Mouse (Mus musculus) MEL (cell line): ENCODE results near the gene Pygo2. TPM values are rescaled to one million over a fixed set of nuclear protein-coding genes. Genes with fewer than 3 reads are reported as not detected.
A peak's percentile ranks its signal among the peaks of the same experiment; 100 is the strongest.

Source experiments
- DNase-seq: peaks from one replicate; pipeline ENCODE4 v3.0.0; 2011; ENCODE audit warnings: low read depth, low spot score
- H3K27ac ChIP-seq: 2 replicates; pipeline ENCODE4 v1.5.1; 2012; ENCODE audit warnings: low read depth, mild to moderate bottlenecking, control low read depth, low read length, moderate library complexity; ENCODE audit not compliant: control insufficient read depth
- H3K27me3 ChIP-seq, 2 experiments: fragments of 150-350 bp in 1 of 2; sonication (generic) in 1 of 2; 2 replicates each; pipeline ENCODE4 v1.6.1; 2012; ENCODE audit warnings: low read length in 2 of 2, mild to moderate bottlenecking in 2 of 2, improper control_type of control experiment in 1 of 2, moderate library complexity in 1 of 2; ENCODE audit not compliant: insufficient read depth in 2 of 2, control insufficient read depth in 1 of 2
- H3K36me3 ChIP-seq, 2 experiments: 2 replicates each; pipeline ENCODE4 v1.6.1; 2012 to 2014; ENCODE audit warnings: low read length in 2 of 2, improper control_type of control experiment in 1 of 2, inconsistent platforms in 1 of 2, mild to moderate bottlenecking in 1 of 2; ENCODE audit not compliant: insufficient read depth in 2 of 2, control insufficient read depth in 1 of 2
- H3K4me1 ChIP-seq, 2 experiments: fragments of 150-350 bp in 1 of 2; sonication (generic) in 1 of 2; 2 replicates each; pipeline ENCODE4 v1.6.1; 2012; ENCODE audit warnings: low read length in 2 of 2, improper control_type of control experiment in 1 of 2, mild to moderate bottlenecking in 1 of 2; ENCODE audit not compliant: insufficient read depth in 2 of 2, control insufficient read depth in 1 of 2
- H3K4me3 ChIP-seq, 2 experiments: fragments of 150-350 bp in 1 of 2; sonication (generic) in 1 of 2; 2 replicates each; pipeline ENCODE4 v1.5.1; 2012; ENCODE audit warnings: low read depth in 2 of 2, low read length in 2 of 2, mild to moderate bottlenecking in 2 of 2, moderate library complexity in 2 of 2, control low read depth in 1 of 2, improper control_type of control experiment in 1 of 2; ENCODE audit not compliant: control insufficient read depth in 1 of 2, insufficient read depth in 1 of 2
- H3K79me2 ChIP-seq: 2 replicates; pipeline ENCODE4 v1.6.1; 2012; ENCODE audit warnings: mild to moderate bottlenecking, low read length, moderate library complexity; ENCODE audit not compliant: control insufficient read depth, poor library complexity, insufficient read depth
- H3K9ac ChIP-seq: 2 replicates; pipeline ENCODE4 v1.6.1; 2012; ENCODE audit warnings: low read depth, mild to moderate bottlenecking, control low read depth, low read length, moderate library complexity; ENCODE audit not compliant: control insufficient read depth, poor library complexity, severe bottlenecking
- H3K9me3 ChIP-seq: fragments of 150-350 bp; sonication (generic); replicated peaks from 2 replicates; pipeline ENCODE4 v1.6.1; 2012; ENCODE audit warnings: mild to moderate bottlenecking, low read length, improper control_type of control experiment, moderate library complexity; ENCODE audit not compliant: insufficient read depth
- CHD1 ChIP-seq: IDR thresholded peaks from 2 replicates; pipeline ENCODE4 v1.6.1; 2012; ENCODE audit warnings: low read depth, mild to moderate bottlenecking, inconsistent platforms, low read length, improper control_type of control experiment
- CTCF ChIP-seq, 3 experiments: IDR thresholded peaks in 2 of 3; conservative IDR thresholded peaks in 1 of 3; 2 replicates each; pipeline ENCODE4 v1.5.1; 2011 to 2012; ENCODE audit warnings: low read length in 3 of 3, low read depth in 2 of 3, mild to moderate bottlenecking in 2 of 3, improper control_type of control experiment in 1 of 3, inconsistent platforms in 1 of 3, mixed read lengths in 1 of 3, moderate library complexity in 1 of 3; ENCODE audit not compliant: control insufficient read depth in 1 of 3, insufficient read depth in 1 of 3, poor library complexity in 1 of 3, severe bottlenecking in 1 of 3
- ELF1 ChIP-seq: IDR thresholded peaks from 2 replicates; pipeline ENCODE4 v1.6.1; 2014; ENCODE audit warnings: low read depth, mild to moderate bottlenecking, inconsistent platforms, low read length, improper control_type of control experiment, moderate library complexity
- EP300 ChIP-seq, 2 experiments: IDR thresholded peaks; 2 replicates each; pipeline ENCODE4 v1.6.1; 2011; ENCODE audit warnings: improper control_type of control experiment in 2 of 2, low read length in 2 of 2, low read depth in 1 of 2, mild to moderate bottlenecking in 1 of 2
- ETS1 ChIP-seq: IDR thresholded peaks from 2 replicates; pipeline ENCODE4 v1.6.1; 2012; ENCODE audit warnings: low read depth, mild to moderate bottlenecking, inconsistent platforms, low read length, improper control_type of control experiment, moderate library complexity
- GATA1 ChIP-seq: IDR thresholded peaks from 2 replicates; pipeline ENCODE4 v1.6.1; 2011; ENCODE audit warnings: low read depth, low read length, improper control_type of control experiment
- HCFC1 ChIP-seq: IDR thresholded peaks from 2 replicates; pipeline ENCODE4 v1.6.1; 2012; ENCODE audit warnings: low read depth, mild to moderate bottlenecking, inconsistent platforms, low read length, improper control_type of control experiment, moderate library complexity
- MAX ChIP-seq: IDR thresholded peaks from 2 replicates; pipeline ENCODE4 v1.6.1; 2011; ENCODE audit warnings: low read length, improper control_type of control experiment
- MAZ ChIP-seq: IDR thresholded peaks from 2 replicates; pipeline ENCODE4 v1.6.1; 2012; ENCODE audit warnings: low read depth, mild to moderate bottlenecking, inconsistent platforms, low read length, improper control_type of control experiment
- MXI1 ChIP-seq: IDR thresholded peaks from 2 replicates; pipeline ENCODE4 v1.6.1; 2011; ENCODE audit warnings: mild to moderate bottlenecking, low read depth, low read length, improper control_type of control experiment
- MYB ChIP-seq: IDR thresholded peaks from 2 replicates; pipeline ENCODE4 v1.6.1; 2011; ENCODE audit warnings: mild to moderate bottlenecking, low read depth, low read length, improper control_type of control experiment
- MYC ChIP-seq: IDR thresholded peaks from 2 replicates; pipeline ENCODE4 v1.6.1; 2011; ENCODE audit warnings: low read depth, mild to moderate bottlenecking, low read length, improper control_type of control experiment, moderate library complexity
- NELFE ChIP-seq: IDR thresholded peaks from 2 replicates; pipeline ENCODE4 v1.6.1; 2011; ENCODE audit warnings: low read depth, low read length, improper control_type of control experiment
- NRF1 ChIP-seq: IDR thresholded peaks from 2 replicates; pipeline ENCODE4 v1.6.1; 2014; ENCODE audit warnings: low read depth, mild to moderate bottlenecking, inconsistent platforms, low read length, improper control_type of control experiment, moderate library complexity; ENCODE audit not compliant: poor library complexity, insufficient read depth, severe bottlenecking
- POLR2A ChIP-seq, 2 experiments: IDR thresholded peaks; 2 replicates each; pipeline ENCODE4 v1.6.1; 2011 to 2012; ENCODE audit warnings: low read length in 2 of 2, mild to moderate bottlenecking in 2 of 2, control low read depth in 1 of 2, improper control_type of control experiment in 1 of 2, low read depth in 1 of 2, moderate library complexity in 1 of 2; ENCODE audit not compliant: control insufficient read depth in 1 of 2, insufficient read depth in 1 of 2, poor library complexity in 1 of 2
- RAD21 ChIP-seq: IDR thresholded peaks from 2 replicates; pipeline ENCODE4 v1.6.1; 2011; ENCODE audit warnings: mild to moderate bottlenecking, low read depth, low read length, improper control_type of control experiment
- SIN3A ChIP-seq: IDR thresholded peaks from 2 replicates; pipeline ENCODE4 v1.6.1; 2012; ENCODE audit warnings: low read length, improper control_type of control experiment, inconsistent platforms
- SMC3 ChIP-seq: IDR thresholded peaks from 2 replicates; pipeline ENCODE4 v1.6.1; 2011; ENCODE audit warnings: low read depth, low read length, improper control_type of control experiment
- TAL1 ChIP-seq: IDR thresholded peaks from 2 replicates; pipeline ENCODE4 v1.6.1; 2012; ENCODE audit warnings: mild to moderate bottlenecking, inconsistent platforms, low read length, moderate library complexity, mixed read lengths
- TBP ChIP-seq: IDR thresholded peaks from 2 replicates; pipeline ENCODE4 v1.8.0; 2011; ENCODE audit warnings: low read depth, low read length, improper control_type of control experiment
- USF2 ChIP-seq, 2 experiments: IDR thresholded peaks; 2 replicates each; pipeline ENCODE4 v1.6.1; 2011 to 2012; ENCODE audit warnings: improper control_type of control experiment in 2 of 2, low read length in 2 of 2, borderline replicate concordance in 1 of 2, inconsistent platforms in 1 of 2, low read depth in 1 of 2, mild to moderate bottlenecking in 1 of 2; ENCODE audit not compliant: insufficient read depth in 1 of 2
- ZC3H11A ChIP-seq: IDR thresholded peaks from 2 replicates; pipeline ENCODE4 v1.6.1; 2012; ENCODE audit warnings: low read depth, mild to moderate bottlenecking, inconsistent platforms, low read length, improper control_type of control experiment
- ZKSCAN1 ChIP-seq: IDR thresholded peaks from 2 replicates; pipeline ENCODE4 v1.6.1; 2012; ENCODE audit warnings: low read depth, mild to moderate bottlenecking, inconsistent platforms, low read length, improper control_type of control experiment, moderate library complexity
- ZMIZ1 ChIP-seq: IDR thresholded peaks from 2 replicates; pipeline ENCODE4 v1.6.1; 2012; ENCODE audit warnings: low read depth, mild to moderate bottlenecking, inconsistent platforms, low read length, improper control_type of control experiment, moderate library complexity
- ZNF384 ChIP-seq: IDR thresholded peaks from 2 replicates; pipeline ENCODE4 v1.6.1; 2012; ENCODE audit warnings: low read depth, mild to moderate bottlenecking, inconsistent platforms, low read length, improper control_type of control experiment
- polyA plus RNA-seq, 2 experiments: library from polyadenylated mRNA; stranded (reverse) in 1 of 2; unstranded in 1 of 2; fragments of >175 nt in 1 of 2; fragments of >200 nt in 1 of 2; gene quantifications; 2 replicates each; pipeline versions ENCODE4 v1.2.1 to v1.2.4; 2012; ENCODE audit warnings: low replicate concordance in 2 of 2, low read depth in 1 of 2; ENCODE audit not compliant: insufficient read length in 2 of 2, insufficient read depth in 1 of 2, missing spikeins in 1 of 2
- total RNA-seq: library from RNA; depleted of rRNA; stranded (reverse); fragments of 300-350 nt; gene quantifications from 2 replicates; pipeline ENCODE4 v1.2.3, GENCODE M21; 2012

Pygo2 gene
- total and polyA plus RNA-seq, 3 experiments, result 50.3 to 61.1 TPM; not detected in 1

- peaks cover 11 to 20% of the 10 kb centered on the region in 2 experiments for H3K4me1 ChIP-seq
- H3K36me3 ChIP-seq, result peaks cover 0 to 10% of the 10 kb centered on the region in 2 experiments; a peak in 2 of 4 replicates
- H3K79me2 ChIP-seq, result peaks cover 4% of the 10 kb centered on the region; the same call in 1 of the 2 replicates
- peak overlapping the region; percentile 35 to 43 for H3K4me3 ChIP-seq
- no peaks in the 10 kb centered on the region for H3K9me3 ChIP-seq
- H3K9ac ChIP-seq, result peak overlapping the region; percentile 30; the same call in 1 of the 2 replicates
- TF ChIP-seq ZMIZ1 (no peak), CHD1 (0 out of 2 replicates have a peak, but pooled peaks have one; percentile 49), ZKSCAN1 (no peak), SIN3A (peak; percentile 64; the same call in 1 of the 2 replicates), TBP (peak; percentile 32; the same call in 1 of the 2 replicates), CTCF (IDR thresholded peaks at IDR 0.05 in 2 of 3, conservative IDR thresholded peaks at IDR 0.05 in 1 of 3; ENCODE audit: control insufficient read depth in 1 of 3, insufficient read depth in 1 of 3, low read depth in 2 of 3, low read length in 3 of 3, poor library complexity in 1 of 3, severe bottlenecking in 1 of 3) (peak; percentile 77 to 97 (median 96)), EP300 (IDR thresholded peaks at IDR 0.05; ENCODE audit: low read depth in 1 of 2, low read length in 2 of 2) (no peak), MYC (0 out of 2 replicates have a peak, but pooled peaks have one; percentile 52), ZNF384 (no peak; the same call in 1 of the 2 replicates), POLR2A (IDR thresholded peaks at IDR 0.05; ENCODE audit: control insufficient read depth in 1 of 2, insufficient read depth in 1 of 2, low read depth in 1 of 2, low read length in 2 of 2, poor library complexity in 1 of 2) (no peak), ZC3H11A (peak; percentile 50), TAL1 (no peak), RAD21 (peak; percentile 61), NELFE (peak; percentile 24; the same call in 1 of the 2 replicates), MYB (no peak), SMC3 (peak; percentile 91), HCFC1 (no peak; the same call in 1 of the 2 replicates), USF2 (IDR thresholded peaks at IDR 0.05; ENCODE audit: borderline replicate concordance in 1 of 2, insufficient read depth in 1 of 2, low read depth in 1 of 2, low read length in 2 of 2) (no peak), ELF1 (0 out of 2 replicates have a peak, but pooled peaks have one; percentile 25), ETS1 (0 out of 2 replicates have a peak, but pooled peaks have one; percentile 5), MXI1 (peak; percentile 69), NRF1 (0 out of 2 replicates have a peak, but pooled peaks have one; percentile 4), MAX (no peak; the same call in 1 of the 2 replicates), MAZ (peak; percentile 92), GATA1 (no peak)
- H3K27ac ChIP-seq, result no peak overlapping the region
- no peaks in the 10 kb centered on the region for H3K27me3 ChIP-seq
- peak; percentile 95 for DNase-seq
These were observed 27.0 kb downstream of the Pygo2 start for GRCm38 (mm10) chr3:89456726-89457665.
